Comparison of ENCODE assay signal across 8 mouse cellular contexts in genomic region chr12:110590804-110591259, GRCm38 (mm10). TPM values are rescaled to one million over a fixed set of nuclear protein-coding genes. Genes with fewer than 3 reads are reported as not detected.
DNase-seq lines count a peak whose midpoint lies in the region; ATAC-seq and TF ChIP-seq lines count a peak whose summit lies in the region.

No protein-coding gene starts in this region.

- H3K27me3 ChIP-seq in heart, embryonic 13.5 days (replicated peaks) = peaks cover under 1% of the 10 kb centered on the region; the same call in 1 of the 2 replicates
- H3K27me3 ChIP-seq in MEL (ENCODE audit: control insufficient read depth in 1 of 2, insufficient read depth in 2 of 2, low read length in 2 of 2) = no peaks in the 10 kb centered on the region
- no peaks in the 10 kb centered on the region for H3K27me3 ChIP-seq in hindbrain, embryonic 10.5 days (ENCODE audit: insufficient read depth, poor library complexity, severe bottlenecking)
- H3K27me3 ChIP-seq in midbrain, embryonic 11.5 days (ENCODE audit: control insufficient read depth, insufficient read depth, low read length) = no peaks in the 10 kb centered on the region

- H3K36me3 ChIP-seq in heart, embryonic 13.5 days = 0 out of 2 replicates have a peak, but pooled peaks cover 4% of the 10 kb centered on the region
- peaks cover 0 to 19% of the 10 kb centered on the region in 2 experiments; a peak in 2 of 4 replicates for H3K36me3 ChIP-seq in MEL (ENCODE audit: control insufficient read depth in 1 of 2, insufficient read depth in 2 of 2, low read length in 2 of 2)
- H3K36me3 ChIP-seq in hindbrain, embryonic 10.5 days = no peaks in the 10 kb centered on the region
- no peaks in the 10 kb centered on the region for H3K36me3 ChIP-seq in midbrain, embryonic 11.5 days (ENCODE audit: control insufficient read depth, insufficient read depth, low read length)

- intact Hi-C loops in heart, postnatal 36 days (cut with DNase I) = loop anchor here (1.0 to 2.0 kb wide), 2 partner anchors 106 to 136 kb away; no protein-coding TSS in a partner anchor

- no peaks in the 10 kb centered on the region for H3K9me3 ChIP-seq in heart, embryonic 13.5 days
- H3K9me3 ChIP-seq in MEL (replicated peaks; ENCODE audit: insufficient read depth, low read length) = no peaks in the 10 kb centered on the region
- H3K9me3 ChIP-seq in hindbrain, embryonic 10.5 days = no peaks in the 10 kb centered on the region
- H3K9me3 ChIP-seq in midbrain, embryonic 11.5 days (ENCODE audit: control insufficient read depth, low read length) = no peaks in the 10 kb centered on the region

- peaks cover 19% of the 10 kb centered on the region for H3K79me2 ChIP-seq in MEL (ENCODE audit: control insufficient read depth, insufficient read depth, low read length, poor library complexity)

- no peak for ATAC-seq in heart, embryonic 13.5 days (ENCODE audit: extremely low read depth, insufficient number of reproducible peaks, low FRiP score, low TSS enrichment)
- ATAC-seq in midbrain, embryonic 11.5 days (ENCODE audit: low FRiP score) = no peak

- peaks cover 17% of the 10 kb centered on the region for H3K4me1 ChIP-seq in heart, embryonic 13.5 days
- H3K4me1 ChIP-seq in MEL (ENCODE audit: control insufficient read depth in 1 of 2, insufficient read depth in 2 of 2, low read length in 2 of 2) = peaks cover 0 to 28% of the 10 kb centered on the region in 2 experiments; a peak in 3 of 4 replicates
- H3K4me1 ChIP-seq in hindbrain, embryonic 10.5 days (replicated peaks) = peaks cover 23% of the 10 kb centered on the region
- peaks cover 9% of the 10 kb centered on the region for H3K4me1 ChIP-seq in midbrain, embryonic 11.5 days (ENCODE audit: control insufficient read depth, insufficient read depth, low read length)

- TF ChIP-seq RAD21 in MEL (IDR thresholded peaks at IDR 0.05; ENCODE audit: low read depth, low read length) = no peak

- peak overlapping the region; percentile 92 for H3K27ac ChIP-seq in heart, embryonic 13.5 days (replicated peaks)
- H3K27ac ChIP-seq in MEL (ENCODE audit: control insufficient read depth, low read depth, low read length) = peak overlapping the region; percentile 85
- peak overlapping the region; percentile 97 for H3K27ac ChIP-seq in hindbrain, embryonic 10.5 days
- peak overlapping the region; percentile 54; the same call in 1 of the 2 replicates for H3K27ac ChIP-seq in midbrain, embryonic 11.5 days (ENCODE audit: low read depth, low read length)

- H3K4me3 ChIP-seq in heart, embryonic 13.5 days = peak overlapping the region; percentile 66
- peak overlapping the region; percentile 63 to 85 for H3K4me3 ChIP-seq in MEL (ENCODE audit: control insufficient read depth in 1 of 2, insufficient read depth in 1 of 2, low read depth in 2 of 2, low read length in 2 of 2)
- peak overlapping the region; percentile 92 for H3K4me3 ChIP-seq in hindbrain, embryonic 10.5 days
- H3K4me3 ChIP-seq in midbrain, embryonic 11.5 days (ENCODE audit: low read depth, low read length) = peak overlapping the region; percentile 88

- 1% methylated on average over 15 of the region's 15 CpGs for WGBS in heart, embryonic 13.5 days
- 4% methylated on average over 15 of the region's 15 CpGs for WGBS in hindbrain, embryonic 10.5 days
- WGBS in midbrain, embryonic 11.5 days = 2% methylated on average over 15 of the region's 15 CpGs

- no peak for DNase-seq in heart, postnatal 36 days
- DNase-seq in MEL (ENCODE audit: low read depth, low spot score) = no peak
- DNase-seq in hindbrain, embryonic 10.5 days (ENCODE audit: low spot score) = no peak
- DNase-seq in midbrain, embryonic 11.5 days (ENCODE audit: low spot score, missing footprints) = no peak
- no peak for DNase-seq in left cerebral cortex, adult 8-10 months (ENCODE audit: low spot score in 2 of 2)
- no peak for DNase-seq in thymus, postnatal 0 days (ENCODE audit: low spot score)
- DNase-seq in urinary bladder, postnatal 4 days (ENCODE audit: low spot score in 2 of 2) = no peak

- no peak for TF ChIP-seq EP300 in MEL (IDR thresholded peaks at IDR 0.05; ENCODE audit: low read depth in 1 of 2, low read length in 2 of 2)

- TF ChIP-seq CTCF in MEL (IDR thresholded peaks at IDR 0.05 in 2 of 3, conservative IDR thresholded peaks at IDR 0.05 in 1 of 3; ENCODE audit: control insufficient read depth in 1 of 3, insufficient read depth in 1 of 3, low read depth in 2 of 3, low read length in 3 of 3, poor library complexity in 1 of 3, severe bottlenecking in 1 of 3) = no peak

- 0 out of 4 replicates have a peak, but pooled peaks of 1 of the 2 experiments have one; percentile 91 for TF ChIP-seq POLR2A in MEL (IDR thresholded peaks at IDR 0.05; ENCODE audit: control insufficient read depth in 1 of 2, insufficient read depth in 1 of 2, low read depth in 1 of 2, low read length in 2 of 2, poor library complexity in 1 of 2)

- peak overlapping the region; percentile 94 for H3K9ac ChIP-seq in heart, embryonic 13.5 days
- H3K9ac ChIP-seq in MEL (ENCODE audit: control insufficient read depth, low read depth, low read length, poor library complexity, severe bottlenecking) = peak overlapping the region; percentile 85
- H3K9ac ChIP-seq in midbrain, embryonic 11.5 days (ENCODE audit: low read length) = peak overlapping the region; percentile 91

- peak overlapping the region; percentile 98 for H3K4me2 ChIP-seq in heart, embryonic 13.5 days
- peak overlapping the region; percentile 55 for H3K4me2 ChIP-seq in midbrain, embryonic 11.5 days

TF ChIP-seq in MEL, 35 proteins besides CTCF, POLR2A, EP300 and RAD21:
- no peak for TF ChIP-seq ZNF384 (IDR thresholded peaks at IDR 0.05; ENCODE audit: low read depth, low read length)
- peak; percentile 3; the same call in 1 of the 2 replicates for TF ChIP-seq SMC3 (IDR thresholded peaks at IDR 0.05; ENCODE audit: low read depth, low read length)

RNA-seq across cellular contexts. Expression of gene Dync1h1, which starts 10.4 kb away (rescaled TPM):
- 41.7 and 42.0 TPM in 2 replicates for polyA plus RNA-seq in heart, embryonic 13.5 days (2015; fragmentation: Nextera tagmentation; extraction: Ambion mirVana)
- 100 to 1,000 TPM; 143 to 146 TPM for total RNA-seq in heart, postnatal 36 days (2021)
- total RNA-seq in MEL (2012; rRNA removed) = 98.2 and 101 TPM in 2 replicates
- polyA plus RNA-seq in MEL (2012; ENCODE audit: insufficient read depth in 1 of 2, insufficient read length in 2 of 2, low read depth in 1 of 2, low replicate concordance in 2 of 2, missing spikeins in 1 of 2) = 100 to 1,000 TPM; 157 to 230 TPM
- 70.8 and 74.2 TPM in 2 replicates for polyA plus RNA-seq in hindbrain, embryonic 10.5 days (2016; fragmentation: Nextera tagmentation; extraction: Ambion mirVana)
- polyA plus RNA-seq in midbrain, embryonic 11.5 days (2014; fragmentation: Nextera tagmentation; extraction: Ambion mirVana) = 74.9 and 83.1 TPM in 2 replicates
- 100 to 1,000 TPM; 273 to 304 (median 298) TPM for total RNA-seq in left cerebral cortex, adult 8-10 months (2022)
- 24.2 and 33.2 TPM in 2 replicates for polyA plus RNA-seq in thymus, postnatal 0 days (2015; fragmentation: Nextera tagmentation; extraction: Ambion mirVana)
